Mouse (Mus musculus) cerebellum, adult 11 months (tissue): ENCODE data around the gene Slc39a11.
A peak's percentile ranks its signal among the peaks of the same experiment; 100 is the strongest.

Source experiments
- DNase-seq: peaks from one replicate; pipeline ENCODE4 v3.0.0; 2022

Gene Slc39a11

GRCm38 (mm10) chr11:113649353-113650210 lies at the start of gene Slc39a11:
Slc39a11 (minus strand) TSS chr11:113650079.
- peak; percentile 62 for DNase-seq

GRCm38 (mm10) chr11:113699643-113700042 lies 49.8 kb upstream of the Slc39a11 start:
- DNase-seq = no peak

GRCm38 (mm10) chr11:113698013-113698545 lies 48.2 kb upstream of the Slc39a11 start:
- no peak for DNase-seq

GRCm38 (mm10) chr11:113697571-113697970 lies 47.7 kb upstream of the Slc39a11 start:
- DNase-seq = no peak

GRCm38 (mm10) chr11:113691851-113692250 lies 42.0 kb upstream of the Slc39a11 start:
- no peak for DNase-seq

- DNase-seq = no peak
Observed at GRCm38 (mm10) chr11:113691318-113691717, 41.4 kb upstream of the Slc39a11 start.

GRCm38 (mm10) chr11:113690506-113690905 lies 40.6 kb upstream of the Slc39a11 start:
- DNase-seq = no peak

- DNase-seq = no peak
Observed at GRCm38 (mm10) chr11:113687031-113687430, 37.2 kb upstream of the Slc39a11 start.

- DNase-seq = no peak
Observed at GRCm38 (mm10) chr11:113684707-113685426, 35.0 kb upstream of the Slc39a11 start.

- peak; percentile 95 for DNase-seq
Observed at GRCm38 (mm10) chr11:113683957-113684706, 34.3 kb upstream of the Slc39a11 start, which contains the start of the genes Fam104a and D11Wsu47e. Fam104a (minus strand) TSS chr11:113684155. D11Wsu47e (plus strand) TSS chr11:113684412.

GRCm38 (mm10) chr11:113683627-113683956 lies 33.7 kb upstream of the Slc39a11 start:
- DNase-seq = no peak

- DNase-seq = no peak
Observed at GRCm38 (mm10) chr11:113682897-113683626, 33.2 kb upstream of the Slc39a11 start.

- DNase-seq = no peak
Observed at GRCm38 (mm10) chr11:113681979-113682378, 32.1 kb upstream of the Slc39a11 start.

GRCm38 (mm10) chr11:113680954-113681353 lies 31.1 kb upstream of the Slc39a11 start:
- DNase-seq = no peak

- DNase-seq = no peak
Observed at GRCm38 (mm10) chr11:113678373-113678772, 28.5 kb upstream of the Slc39a11 start.

GRCm38 (mm10) chr11:113677378-113677777 lies 27.5 kb upstream of the Slc39a11 start:
- no peak for DNase-seq

- no peak for DNase-seq
Observed at GRCm38 (mm10) chr11:113676847-113677246, 27.0 kb upstream of the Slc39a11 start.

GRCm38 (mm10) chr11:113674595-113674994 lies 24.7 kb upstream of the Slc39a11 start:
- no peak for DNase-seq

GRCm38 (mm10) chr11:113673614-113674013 lies 23.7 kb upstream of the Slc39a11 start:
- no peak for DNase-seq

- DNase-seq = no peak
Observed at GRCm38 (mm10) chr11:113669711-113670110, 19.8 kb upstream of the Slc39a11 start.

GRCm38 (mm10) chr11:113668857-113669256 lies 19.0 kb upstream of the Slc39a11 start:
- no peak for DNase-seq

GRCm38 (mm10) chr11:113667704-113668103 lies 17.8 kb upstream of the Slc39a11 start:
- DNase-seq = no peak
